Mouse (Mus musculus): ENCODE data around the gene Tbc1d21. TPM values are rescaled to one million over a fixed set of nuclear protein-coding genes. Genes with fewer than 3 reads are reported as not detected.

Gene Tbc1d21
- not detected for total RNA-seq (2021)

DNA sequence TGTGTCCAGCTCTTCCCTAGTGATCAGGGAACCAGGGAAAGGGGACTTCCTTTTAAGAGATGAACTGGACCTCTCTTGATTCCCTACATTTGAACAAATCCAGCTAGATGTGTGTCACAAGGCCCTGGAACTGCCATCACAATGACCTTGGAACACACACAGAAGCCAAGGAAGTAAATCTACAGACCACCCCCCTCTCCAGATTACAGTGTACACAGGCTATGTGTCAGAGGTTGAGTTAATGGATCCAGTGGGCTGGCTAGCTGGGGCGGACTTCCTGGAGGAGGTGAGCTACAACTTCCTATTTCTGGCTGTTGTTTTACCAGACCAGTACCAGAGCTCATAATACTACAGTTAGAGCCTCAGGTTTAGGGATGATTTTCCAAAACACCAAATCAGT, at the start of gene Tbc1d21:
Tbc1d21 (minus strand) TSS at position 101 of the 400 bp plus-strand sequence.
- no peak for DNase-seq (ENCODE audit: extremely low spot score in 1 of 2, low spot score in 1 of 2)

GRCm38 (mm10) chr9:58411556-58411955, 41.3 kb upstream of the Tbc1d21 start:
- DNase-seq (ENCODE audit: extremely low spot score in 1 of 2, low spot score in 1 of 2), result no peak

DNA sequence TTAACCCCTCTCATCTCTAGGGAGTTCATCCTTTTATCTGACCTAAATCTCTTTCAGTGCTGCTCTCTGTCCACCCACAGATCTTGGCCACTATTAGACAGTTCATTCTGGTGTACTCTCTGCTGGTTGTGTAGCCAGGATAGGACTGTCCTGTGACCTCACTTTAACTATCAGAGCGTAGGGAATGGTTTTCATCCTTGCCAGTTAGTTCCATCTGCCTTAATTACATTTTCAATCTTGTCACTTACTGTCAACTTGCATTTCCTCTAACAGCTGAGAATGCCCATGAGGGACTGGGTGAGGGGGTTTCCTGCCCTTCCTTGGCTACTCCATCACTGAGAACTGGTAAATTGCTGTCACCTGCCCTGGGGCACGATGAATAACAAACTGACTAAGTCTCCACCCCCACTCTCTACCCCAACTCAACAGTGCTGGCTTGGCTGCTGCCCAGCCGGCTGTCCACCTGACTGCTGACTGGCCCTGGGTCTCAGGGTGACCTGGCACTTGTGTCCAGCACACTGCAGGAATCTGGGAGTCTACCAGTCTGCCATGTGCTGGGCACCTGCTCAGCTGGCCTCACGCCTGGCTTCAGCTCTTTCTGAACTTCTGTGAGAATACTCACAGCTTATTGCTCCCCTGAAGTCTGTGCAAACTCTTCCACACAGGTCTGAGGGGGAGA, 39.9 kb upstream of the Tbc1d21 start:
- DNase-seq (ENCODE audit: extremely low spot score in 1 of 2, low spot score in 1 of 2), result peak in 1 of 2 experiments; percentile 16

DNA sequence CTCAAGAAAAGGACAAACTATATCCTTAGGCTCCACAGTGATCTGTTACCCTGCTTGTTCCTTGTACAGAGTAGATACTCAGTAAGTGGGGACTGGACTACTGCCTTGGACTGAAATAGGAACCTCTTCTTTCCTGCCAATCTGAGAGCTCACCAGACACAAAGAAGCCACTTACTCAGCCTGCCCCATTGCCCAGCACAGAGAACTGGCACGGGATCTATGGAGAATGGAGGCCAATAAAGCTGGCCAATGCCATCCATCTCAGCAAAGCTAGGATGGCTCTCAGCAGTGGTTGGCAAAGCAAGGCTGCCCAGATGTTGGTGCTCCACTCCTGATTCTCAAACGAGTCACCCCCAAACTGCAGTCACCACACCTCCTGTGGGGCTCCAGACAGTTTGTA, 39.0 kb upstream of the Tbc1d21 start:
- DNase-seq (ENCODE audit: extremely low spot score in 1 of 2, low spot score in 1 of 2), result no peak

DNA sequence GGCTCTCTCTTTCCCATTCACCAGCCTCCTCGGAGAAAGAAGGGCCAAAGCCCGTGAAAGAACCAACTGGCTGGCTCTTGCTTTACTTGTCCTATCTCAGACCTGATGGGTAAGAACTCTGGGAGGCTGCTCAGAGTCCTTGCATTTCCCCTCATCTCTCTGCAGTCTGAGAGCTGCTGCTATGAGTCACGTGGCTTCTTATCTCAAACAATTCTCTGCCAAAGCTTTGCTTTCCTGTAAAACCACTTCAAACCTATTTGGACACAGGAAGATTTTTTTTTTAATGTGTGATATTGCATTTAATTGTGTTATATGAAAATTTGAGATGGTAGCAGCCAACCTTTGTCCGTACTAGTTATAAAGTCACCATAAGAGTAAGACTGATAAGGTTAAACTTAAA, 34.2 kb upstream of the Tbc1d21 start:
- no peak for DNase-seq (ENCODE audit: extremely low spot score in 1 of 2, low spot score in 1 of 2)

GRCm38 (mm10) chr9:58401371-58402082, 31.3 kb upstream of the Tbc1d21 start:
- no peak for DNase-seq (ENCODE audit: extremely low spot score in 1 of 2, low spot score in 1 of 2)

DNA sequence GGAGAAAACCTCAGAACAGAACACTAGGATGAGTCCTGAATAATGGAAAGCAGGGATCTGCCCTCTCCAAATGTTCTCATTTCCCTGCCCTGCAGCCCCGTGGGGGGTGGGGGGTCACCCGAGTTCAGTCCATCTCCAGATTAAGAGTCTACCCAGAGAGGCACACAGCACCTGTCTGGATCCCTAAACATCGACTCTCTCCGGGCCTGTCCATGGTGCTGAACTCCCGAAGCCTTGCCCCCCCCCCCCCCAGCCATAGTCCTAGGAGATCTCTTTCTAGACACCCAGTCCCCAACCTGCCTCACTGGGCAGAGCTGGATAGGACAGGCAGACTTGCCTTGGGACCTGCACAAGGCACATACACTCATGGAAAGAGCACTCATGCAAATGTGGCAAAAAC, 29.4 kb upstream of the Tbc1d21 start:
- no peak for DNase-seq (ENCODE audit: extremely low spot score in 1 of 2, low spot score in 1 of 2)

GRCm38 (mm10) chr9:58394605-58395004, 24.4 kb upstream of the Tbc1d21 start:
- no peak for DNase-seq (ENCODE audit: extremely low spot score in 1 of 2, low spot score in 1 of 2)

- DNase-seq (ENCODE audit: extremely low spot score in 1 of 2, low spot score in 1 of 2), result no peak
Measured at GRCm38 (mm10) chr9:58393875-58394274, 23.6 kb upstream of the Tbc1d21 start.

DNA sequence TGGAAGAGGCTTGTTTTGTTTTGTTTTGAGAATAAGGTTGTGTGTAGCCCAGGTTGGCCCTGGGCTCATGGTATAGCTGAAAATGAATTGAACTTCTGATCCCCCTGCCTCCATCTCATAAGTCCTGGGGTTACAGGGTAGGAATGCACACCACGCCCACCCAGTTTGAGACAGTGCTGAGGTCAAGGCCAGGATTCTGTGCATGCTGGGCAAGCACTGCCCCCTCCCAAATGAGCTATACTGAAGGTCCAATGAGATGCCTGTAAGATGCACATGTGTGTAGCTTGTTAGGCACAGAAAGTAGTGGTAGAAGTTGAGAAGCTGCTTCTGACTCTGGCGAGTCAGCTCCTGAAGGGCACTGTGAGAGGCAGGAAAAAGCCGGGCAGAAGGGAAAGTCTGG, 18.1 kb upstream of the Tbc1d21 start:
- no peak for DNase-seq (ENCODE audit: extremely low spot score in 1 of 2, low spot score in 1 of 2)

DNA sequence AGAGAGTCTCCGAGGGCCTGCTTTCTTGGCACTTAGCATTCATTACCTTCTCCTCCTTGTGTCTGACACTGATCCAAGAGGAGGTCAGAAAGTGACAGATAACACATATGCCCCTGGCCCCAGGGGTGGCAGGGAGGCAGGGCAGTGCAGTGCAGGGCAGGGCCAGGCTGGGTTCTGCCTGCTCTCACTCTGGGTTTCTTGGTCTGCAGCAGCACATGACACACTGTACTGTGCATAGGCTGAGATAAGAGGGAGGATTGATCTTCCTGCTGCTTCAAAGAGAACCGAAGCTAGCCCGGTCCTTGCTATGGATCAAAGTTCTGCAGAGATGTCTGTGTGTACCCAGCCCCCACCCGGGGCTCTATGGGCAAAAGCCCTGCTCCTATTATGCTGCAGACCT, 8.6 kb upstream of the Tbc1d21 start:
- no peak for DNase-seq (ENCODE audit: extremely low spot score in 1 of 2, low spot score in 1 of 2)

DNA sequence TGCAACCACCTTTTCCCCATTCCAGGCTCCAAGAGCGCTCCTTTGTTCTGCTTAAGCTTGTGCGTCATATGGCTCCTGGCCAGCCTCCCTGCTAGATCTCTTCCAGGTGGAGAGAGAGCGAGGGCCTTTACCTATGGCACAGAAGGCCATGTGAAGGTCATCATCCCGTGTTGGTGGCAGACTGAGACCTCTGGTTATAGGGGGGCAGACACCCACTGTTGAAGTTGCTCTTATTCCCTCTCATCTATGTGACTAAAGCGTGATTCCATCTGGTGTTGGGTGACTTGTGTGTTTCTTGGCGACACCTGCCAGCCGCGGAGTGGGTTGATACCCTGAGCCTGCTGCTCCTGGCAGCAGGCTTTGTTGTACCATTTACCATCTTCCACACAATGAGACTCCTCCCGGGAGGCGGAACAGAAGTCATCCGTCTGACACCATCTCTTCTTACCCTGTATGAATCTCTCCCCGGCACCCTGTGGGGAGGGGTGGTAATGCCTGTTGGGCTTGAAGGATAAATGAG, 3.7 kb upstream of the Tbc1d21 start:
- peak; percentile 20 to 25 for DNase-seq (ENCODE audit: extremely low spot score in 1 of 2, low spot score in 1 of 2)

GRCm38 (mm10) chr9:58371914-58372313, 1.7 kb upstream of the Tbc1d21 start:
- no peak for DNase-seq (ENCODE audit: extremely low spot score in 1 of 2, low spot score in 1 of 2)

DNA sequence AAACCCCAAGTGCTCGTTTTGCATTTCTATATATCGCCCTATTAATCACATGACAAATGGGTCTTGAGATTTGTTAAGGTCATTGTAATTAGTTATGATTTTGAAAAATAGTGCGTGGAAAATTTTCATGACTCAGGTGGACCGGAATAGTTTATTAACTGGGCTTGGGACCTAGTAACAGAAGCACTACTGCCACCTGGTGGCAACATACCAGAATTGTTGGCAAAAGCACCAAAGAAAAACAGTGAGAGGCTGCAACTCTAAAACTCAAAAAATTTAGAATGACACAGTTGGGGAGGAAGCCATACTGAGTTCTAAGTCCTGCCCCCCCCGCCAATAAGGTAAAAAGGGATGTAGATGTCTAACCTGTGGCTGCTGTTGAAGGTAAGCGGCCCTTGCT, 611 bp downstream of the Tbc1d21 start:
- DNase-seq (ENCODE audit: extremely low spot score in 1 of 2, low spot score in 1 of 2), result peak in 1 of 2 experiments; percentile 55

- no peak for DNase-seq (ENCODE audit: extremely low spot score in 1 of 2, low spot score in 1 of 2)
Measured at GRCm38 (mm10) chr9:58364325-58364724, 5.9 kb downstream of the Tbc1d21 start.

DNA sequence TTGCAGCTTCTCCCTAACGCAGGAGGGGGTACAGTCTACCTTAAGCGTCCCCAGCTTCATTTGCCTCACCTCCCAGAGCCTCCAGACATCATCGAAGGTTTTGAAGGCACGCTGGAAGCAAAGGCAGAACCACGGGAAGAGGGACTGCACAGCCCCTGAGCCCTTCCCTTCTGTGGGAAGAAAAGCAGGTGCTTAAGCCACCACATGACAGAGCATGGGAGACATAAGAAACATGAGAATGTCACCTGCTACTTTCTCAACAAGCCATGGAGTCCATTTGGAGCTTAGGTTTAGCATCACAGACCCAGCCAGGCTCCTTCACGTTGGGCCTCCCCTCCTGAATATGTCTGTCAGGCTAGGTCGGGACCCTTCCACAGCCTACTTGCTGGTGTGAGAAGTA, 8.3 kb downstream of the Tbc1d21 start:
- no peak for DNase-seq (ENCODE audit: extremely low spot score in 1 of 2, low spot score in 1 of 2)

GRCm38 (mm10) chr9:58361373-58361772, 8.9 kb downstream of the Tbc1d21 start:
- DNase-seq (ENCODE audit: extremely low spot score in 1 of 2, low spot score in 1 of 2), result no peak

GRCm38 (mm10) chr9:58355262-58356050, 14.8 kb downstream of the Tbc1d21 start:
- DNase-seq (ENCODE audit: extremely low spot score in 1 of 2, low spot score in 1 of 2), result no peak

DNA sequence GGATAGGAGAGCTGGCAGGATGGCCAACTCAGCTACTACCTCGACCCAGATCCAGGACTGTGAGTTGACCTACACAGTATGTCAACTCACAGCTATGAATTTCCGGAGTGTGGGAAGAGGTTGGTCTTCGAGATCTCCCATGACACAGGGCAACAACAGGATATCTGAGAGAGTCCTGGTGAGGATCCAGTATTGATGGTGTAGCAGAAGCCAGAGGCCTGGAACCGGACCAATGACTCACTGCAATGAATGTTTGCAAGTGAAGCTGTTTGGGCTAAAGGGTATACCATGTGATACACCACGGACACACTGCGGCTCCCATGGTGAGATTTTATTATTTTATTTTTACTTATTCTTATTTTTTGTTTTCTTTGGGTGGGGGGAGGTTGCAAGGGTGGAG, 15.6 kb downstream of the Tbc1d21 start:
- DNase-seq (ENCODE audit: extremely low spot score in 1 of 2, low spot score in 1 of 2), result no peak

GRCm38 (mm10) chr9:58353224-58353623, 17.0 kb downstream of the Tbc1d21 start:
- no peak for DNase-seq (ENCODE audit: extremely low spot score in 1 of 2, low spot score in 1 of 2)

- DNase-seq (ENCODE audit: extremely low spot score in 1 of 2, low spot score in 1 of 2), result no peak
Measured at GRCm38 (mm10) chr9:58347795-58348194, 22.5 kb downstream of the Tbc1d21 start.

All from layer of hippocampus, postnatal 25 days (tissue).